Mouse (Mus musculus) kidney, embryonic 15.5 days (tissue): ENCODE data around the gene Adam12. TPM values are rescaled to one million over a fixed set of nuclear protein-coding genes. Genes with fewer than 3 reads are reported as not detected.

ENCODE experiments used
- ATAC-seq: fragments of 200-750 bp; cut with Nextera tagmentation; replicated peaks from 2 replicates; pipeline ENCODE4 v1.8.0; 2017; ENCODE audit warnings: moderate TSS enrichment; ENCODE audit not compliant: low FRiP score
- H3K27ac ChIP-seq: fragments of 300-500 bp; sonication (generic); 2 replicates; pipeline ENCODE4 v1.5.1; 2015; ENCODE audit warnings: mild to moderate bottlenecking, inconsistent platforms
- H3K27me3 ChIP-seq: fragments of 300-500 bp; sonication (generic); 2 replicates; pipeline ENCODE4 v1.6.1; 2015; ENCODE audit warnings: inconsistent platforms
- H3K36me3 ChIP-seq: fragments of 300-500 bp; sonication (generic); 2 replicates; pipeline ENCODE4 v1.6.1; 2015; ENCODE audit warnings: inconsistent platforms
- H3K4me1 ChIP-seq: fragments of 300-500 bp; sonication (generic); 2 replicates; pipeline ENCODE4 v1.6.1; 2015; ENCODE audit warnings: inconsistent platforms
- H3K4me2 ChIP-seq: fragments of 300-500 bp; sonication (generic); 2 replicates; pipeline ENCODE4 v1.6.1; 2015; ENCODE audit warnings: moderate library complexity, mild to moderate bottlenecking, inconsistent platforms
- H3K4me3 ChIP-seq: fragments of 300-500 bp; sonication (generic); replicated peaks from 2 replicates; pipeline ENCODE4 v1.5.1; 2015; ENCODE audit warnings: mild to moderate bottlenecking, inconsistent platforms
- H3K9ac ChIP-seq: fragments of 300-500 bp; sonication (generic); 2 replicates; pipeline ENCODE4 v1.6.1; 2015; ENCODE audit warnings: mild to moderate bottlenecking, inconsistent platforms
- H3K9me3 ChIP-seq: fragments of 300-500 bp; sonication (generic); replicated peaks from 2 replicates; pipeline ENCODE4 v1.6.1; 2016; ENCODE audit warnings: inconsistent platforms
- WGBS: fragments of 180-500 bp; shearing (Covaris S2); methylation state at CpG from one replicate; pipeline ENCODE4 v1.1.7; 2015; ENCODE audit warnings: mixed read lengths; 5-methylcytosine and 5-hydroxymethylcytosine counted together
- polyA plus RNA-seq: library from polyadenylated mRNA; unstranded; fragments of >200 nt; fragmentation: Nextera tagmentation; extraction: Ambion mirVana; gene quantifications from 2 replicates; pipeline ENCODE4 v1.2.1, GENCODE M21; 2015

The Adam12 gene
- polyA plus RNA-seq, 1 experiment from 2014 or later = 6.8 TPM

- no peak for ATAC-seq
- 83% methylated on average over 1 of the region's 1 CpGs for WGBS
- no peaks in the 10 kb centered on the region for H3K36me3 ChIP-seq
- no peak overlapping the region for H3K27ac ChIP-seq
- no peak overlapping the region for H3K4me3 ChIP-seq
- no peak overlapping the region for H3K9ac ChIP-seq
- no peaks in the 10 kb centered on the region for H3K9me3 ChIP-seq
- no peak overlapping the region for H3K4me2 ChIP-seq
- H3K27me3 ChIP-seq = no peaks in the 10 kb centered on the region
- H3K4me1 ChIP-seq = no peaks in the 10 kb centered on the region
These were observed 8.6 kb upstream of the Adam12 start for GRCm38 (mm10) chr7:134240579-134240978.

- H3K9ac ChIP-seq = no peak overlapping the region
- H3K27ac ChIP-seq = no peak overlapping the region
- ATAC-seq = no peak
- H3K4me2 ChIP-seq = no peak overlapping the region
- 83% methylated on average over 3 of the region's 3 CpGs for WGBS
- H3K4me1 ChIP-seq = no peaks in the 10 kb centered on the region
- H3K36me3 ChIP-seq = no peaks in the 10 kb centered on the region
- no peaks in the 10 kb centered on the region for H3K27me3 ChIP-seq
- H3K9me3 ChIP-seq = no peaks in the 10 kb centered on the region
- no peak overlapping the region for H3K4me3 ChIP-seq
These were observed 6.9 kb upstream of the Adam12 start for GRCm38 (mm10) chr7:134238863-134239262.

- H3K4me2 ChIP-seq = no peak overlapping the region
- H3K4me1 ChIP-seq = peaks cover 4% of the 10 kb centered on the region; the same call in 1 of the 2 replicates
- no peak for ATAC-seq
- no peaks in the 10 kb centered on the region for H3K36me3 ChIP-seq
- WGBS = 86% methylated on average over 2 of the region's 2 CpGs
- no peak overlapping the region for H3K9ac ChIP-seq
- no peak overlapping the region for H3K27ac ChIP-seq
- no peaks in the 10 kb centered on the region for H3K27me3 ChIP-seq
- H3K4me3 ChIP-seq = no peak overlapping the region
- H3K9me3 ChIP-seq = no peaks in the 10 kb centered on the region
These were observed 5.4 kb upstream of the Adam12 start for GRCm38 (mm10) chr7:134237356-134237755.

- H3K36me3 ChIP-seq = no peaks in the 10 kb centered on the region
- peaks cover 10% of the 10 kb centered on the region for H3K4me1 ChIP-seq
- H3K27me3 ChIP-seq = no peaks in the 10 kb centered on the region
- H3K27ac ChIP-seq = no peak overlapping the region
- no peak overlapping the region for H3K9ac ChIP-seq
- no peaks in the 10 kb centered on the region for H3K9me3 ChIP-seq
- ATAC-seq = no peak
- no peak overlapping the region for H3K4me2 ChIP-seq
- no peak overlapping the region for H3K4me3 ChIP-seq
These were observed 4.8 kb upstream of the Adam12 start for GRCm38 (mm10) chr7:134236727-134237126.

GRCm38 (mm10) chr7:134235552-134235951 lies 3.6 kb upstream of the Adam12 start:
- Histone ChIP-seq H3K4me3 (no peak overlapping the region), H3K9ac (no peak overlapping the region), H3K9me3 (no peaks in the 10 kb centered on the region), H3K36me3 (no peaks in the 10 kb centered on the region), H3K27ac (no peak overlapping the region), H3K27me3 (no peaks in the 10 kb centered on the region), H3K4me1 (peaks cover 12% of the 10 kb centered on the region), H3K4me2 (no peak overlapping the region)
- 78% methylated on average over 2 of the region's 2 CpGs for WGBS
- no peak for ATAC-seq

- H3K4me3 ChIP-seq = no peak overlapping the region
- no peaks in the 10 kb centered on the region for H3K9me3 ChIP-seq
- no peaks in the 10 kb centered on the region for H3K36me3 ChIP-seq
- peaks cover 10% of the 10 kb centered on the region; the same call in 1 of the 2 replicates for H3K27me3 ChIP-seq
- H3K27ac ChIP-seq = no peak overlapping the region
- no peak overlapping the region for H3K4me2 ChIP-seq
- peaks cover 40% of the 10 kb centered on the region for H3K4me1 ChIP-seq
- WGBS = 84% methylated on average over 3 of the region's 3 CpGs
- H3K9ac ChIP-seq = no peak overlapping the region
- ATAC-seq = no peak
These were observed 1.2 kb downstream of the Adam12 start for GRCm38 (mm10) chr7:134230708-134231107.

GRCm38 (mm10) chr7:134229899-134230298 lies 2.0 kb downstream of the Adam12 start:
- 0 out of 2 replicates have a peak overlapping the region, but pooled peaks have one; percentile 41 for H3K27ac ChIP-seq
- no peak overlapping the region for H3K9ac ChIP-seq
- H3K9me3 ChIP-seq = no peaks in the 10 kb centered on the region
- 69% methylated on average over 2 of the region's 2 CpGs for WGBS
- ATAC-seq = no peak
- H3K4me3 ChIP-seq = no peak overlapping the region
- H3K36me3 ChIP-seq = no peaks in the 10 kb centered on the region
- H3K27me3 ChIP-seq = peaks cover 15% of the 10 kb centered on the region; the same call in 1 of the 2 replicates
- no peak overlapping the region for H3K4me2 ChIP-seq
- H3K4me1 ChIP-seq = peaks cover 47% of the 10 kb centered on the region

- no peak for ATAC-seq
These were observed 4.0 kb downstream of the Adam12 start for GRCm38 (mm10) chr7:134227773-134228455.

GRCm38 (mm10) chr7:134227101-134227500 lies 4.8 kb downstream of the Adam12 start:
- H3K27me3 ChIP-seq = peaks cover 15% of the 10 kb centered on the region
- WGBS = 78% methylated on average over 4 of the region's 4 CpGs
- H3K27ac ChIP-seq = no peak overlapping the region; the same call in 1 of the 2 replicates
- H3K4me1 ChIP-seq = peaks cover 48% of the 10 kb centered on the region
- no peak overlapping the region for H3K4me2 ChIP-seq
- H3K4me3 ChIP-seq = no peak overlapping the region
- H3K36me3 ChIP-seq = no peaks in the 10 kb centered on the region
- H3K9ac ChIP-seq = no peak overlapping the region
- H3K9me3 ChIP-seq = no peaks in the 10 kb centered on the region
- no peak for ATAC-seq

More at GRCm38 (mm10) chr7:134227773-134228455, 4.0 kb downstream of the Adam12 start:
- Histone ChIP-seq H3K4me2 (no peak overlapping the region), H3K4me3 (no peak overlapping the region), H3K4me1 (peaks cover 55% of the 10 kb centered on the region), H3K9me3 (no peaks in the 10 kb centered on the region), H3K27me3 (peaks cover 15% of the 10 kb centered on the region), H3K27ac (peak overlapping the region; percentile 37), H3K36me3 (no peaks in the 10 kb centered on the region), H3K9ac (no peak overlapping the region)
- WGBS = 13% methylated on average over 13 of the region's 13 CpGs

GRCm38 (mm10) chr7:134226231-134226630 lies 5.7 kb downstream of the Adam12 start:
- H3K36me3 ChIP-seq = no peaks in the 10 kb centered on the region
- no peak overlapping the region for H3K27ac ChIP-seq
- H3K9ac ChIP-seq = no peak overlapping the region
- H3K4me3 ChIP-seq = no peak overlapping the region
- no peak for ATAC-seq
- H3K27me3 ChIP-seq = peaks cover 15% of the 10 kb centered on the region
- H3K9me3 ChIP-seq = no peaks in the 10 kb centered on the region
- H3K4me2 ChIP-seq = no peak overlapping the region
- 70% methylated on average over 3 of the region's 3 CpGs for WGBS
- peaks cover 43% of the 10 kb centered on the region for H3K4me1 ChIP-seq

GRCm38 (mm10) chr7:134224741-134225612 lies 7.0 kb downstream of the Adam12 start:
- Histone ChIP-seq H3K9me3 (no peaks in the 10 kb centered on the region), H3K4me3 (peak overlapping the region; percentile 62), H3K4me1 (peaks cover 43% of the 10 kb centered on the region), H3K27ac (peak overlapping the region; percentile 61), H3K9ac (peak overlapping the region; percentile 52), H3K36me3 (no peaks in the 10 kb centered on the region), H3K4me2 (peak overlapping the region; percentile 98), H3K27me3 (peaks cover 15% of the 10 kb centered on the region)
- peak; percentile 63 for ATAC-seq
- under 1% methylated on average over 88 of the region's 90 CpGs for WGBS

- H3K4me3 ChIP-seq = peak overlapping the region; percentile 62
- no peaks in the 10 kb centered on the region for H3K9me3 ChIP-seq
- no peak; the same call in 1 of the 2 replicates for ATAC-seq
- peak overlapping the region; percentile 52 for H3K9ac ChIP-seq
- H3K4me2 ChIP-seq = peak overlapping the region; percentile 98
- WGBS = 0% methylated on average over 14 of the region's 14 CpGs
- H3K27me3 ChIP-seq = peaks cover 15% of the 10 kb centered on the region
- no peaks in the 10 kb centered on the region for H3K36me3 ChIP-seq
- H3K27ac ChIP-seq = peak overlapping the region; percentile 61
- peaks cover 39% of the 10 kb centered on the region for H3K4me1 ChIP-seq
These were observed 7.6 kb downstream of the Adam12 start for GRCm38 (mm10) chr7:134224421-134224740.
